Mouse (Mus musculus): ENCODE measurements at regions not wholly inside any gene's neighbourhood (a gene's known extent, or its start where the extent isn't known, plus 50 kb on each side); places are given as distances from the start of the nearest gene placed in this dataset.

DNA sequence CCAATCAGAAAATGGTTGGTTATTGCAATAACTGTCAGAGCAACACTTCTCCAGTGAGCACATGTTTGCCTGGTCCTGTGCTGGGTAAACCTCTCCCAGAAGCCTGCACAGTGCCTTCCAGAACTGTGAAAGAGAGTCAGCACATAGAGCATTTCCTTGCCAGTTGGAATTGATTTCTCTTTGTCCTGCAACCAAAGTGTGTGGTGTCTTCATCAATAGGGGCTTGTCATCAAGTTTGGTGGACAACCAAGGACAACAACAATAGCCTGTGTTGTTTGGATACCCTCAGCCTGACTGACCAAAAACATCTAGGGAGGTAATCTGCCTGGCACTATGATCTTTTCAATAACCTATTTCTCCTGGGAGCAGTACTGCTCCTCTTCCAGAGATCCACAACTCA is 108.6 kb upstream of the Stard3nl start:
- no peak overlapping the region for H3K9ac ChIP-seq (ENCODE audit: insufficient read depth, low read depth)
- no peaks in the 10 kb centered on the region for H3K79me2 ChIP-seq (replicated peaks; ENCODE audit: control insufficient read depth, extremely low read depth, insufficient read depth, poor library complexity, severe bottlenecking)
- dilution Hi-C loops (cut with MboI; ENCODE audit: extremely low pct_ligation_motif_present, extremely low pct_unique_long_range_greater_than_20kb, low sequenced_read_pairs) = no loop called here
- no peak overlapping the region for H3K4me2 ChIP-seq (ENCODE audit: insufficient read depth, low read depth, poor library complexity, severe bottlenecking)
- in situ Hi-C loops (cut with MboI; ENCODE audit: low pct_ligation_motif_present, low pct_unique_long_range_greater_than_20kb, low sequenced_read_pairs) = no loop called here
- no peak overlapping the region for H3K27ac ChIP-seq (ENCODE audit: insufficient read depth, low read depth)
- TF ChIP-seq JUN (IDR thresholded peaks at IDR 0.05; ENCODE audit: insufficient read depth, low read depth, low read length) = no peak
- TF ChIP-seq CHD1 (IDR thresholded peaks at IDR 0.05; ENCODE audit: low read depth, low read length) = no peak
- no peak for TF ChIP-seq ZKSCAN1 (IDR thresholded peaks at IDR 0.05; ENCODE audit: borderline replicate concordance, low read depth, low read length)
- no peak for TF ChIP-seq MYC (IDR thresholded peaks at IDR 0.05; ENCODE audit: low read depth, low read length)
- no peak for TF ChIP-seq MEF2A (IDR thresholded peaks at IDR 0.05; ENCODE audit: borderline replicate concordance, low read depth, low read length)
- TF ChIP-seq MAFK (IDR thresholded peaks at IDR 0.05; ENCODE audit: insufficient replicate concordance, low read length) = no peak
- no peak for TF ChIP-seq MAZ (IDR thresholded peaks at IDR 0.05; ENCODE audit: low read depth, low read length)
- TF ChIP-seq ZC3H11A (IDR thresholded peaks at IDR 0.05; ENCODE audit: low read depth, low read length) = no peak
- TF ChIP-seq UBTF (IDR thresholded peaks at IDR 0.05; ENCODE audit: low read depth, low read length) = no peak
- no peaks in the 10 kb centered on the region for H3K9me3 ChIP-seq (replicated peaks; ENCODE audit: low read length)
- no peaks in the 10 kb centered on the region for H3K36me3 ChIP-seq (replicated peaks in 1 of 2; ENCODE audit: control insufficient read depth in 1 of 2, insufficient read depth in 1 of 2, low read length in 1 of 2)
- H3K27me3 ChIP-seq (replicated peaks) = no peaks in the 10 kb centered on the region
- no peak for DNase-seq (ENCODE audit: extremely low read depth)
- H3K4me1 ChIP-seq (ENCODE audit: control insufficient read depth in 1 of 2, insufficient read depth in 2 of 2) = no peaks in the 10 kb centered on the region
- H3K4me3 ChIP-seq (replicated peaks in 1 of 3; ENCODE audit: low read depth in 2 of 3, low read length in 2 of 3, poor library complexity in 1 of 3) = no peak overlapping the region

DNA sequence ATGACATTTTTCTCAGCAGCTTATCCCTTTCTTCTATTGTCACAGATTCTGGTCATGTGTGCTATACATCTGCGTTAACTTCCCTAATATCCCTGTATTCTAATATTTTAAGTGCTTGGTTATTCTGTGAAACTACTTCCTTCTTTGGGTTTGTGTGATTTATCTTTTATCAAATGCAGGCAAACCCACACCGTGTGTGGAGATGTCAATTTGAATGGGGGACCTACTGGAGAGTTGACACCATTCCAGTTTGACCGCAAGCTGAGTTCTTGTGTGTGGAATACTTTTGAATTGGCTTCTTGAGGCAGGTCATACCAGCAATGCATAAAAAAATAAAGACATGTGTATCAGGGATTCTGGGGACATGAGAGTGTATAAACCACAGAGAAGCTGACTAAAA is 86.6 kb upstream of the Stard3nl start:
- Histone ChIP-seq H3K27ac (ENCODE audit: insufficient read depth, low read depth) (no peak overlapping the region), H3K9me3 (replicated peaks; ENCODE audit: low read length) (no peaks in the 10 kb centered on the region), H3K9ac (ENCODE audit: insufficient read depth, low read depth) (no peak overlapping the region), H3K4me3 (replicated peaks in 1 of 3; ENCODE audit: low read depth in 2 of 3, low read length in 2 of 3, poor library complexity in 1 of 3) (no peak overlapping the region), H3K27me3 (replicated peaks) (no peaks in the 10 kb centered on the region), H3K4me2 (ENCODE audit: insufficient read depth, low read depth, poor library complexity, severe bottlenecking) (no peak overlapping the region), H3K36me3 (replicated peaks in 1 of 2; ENCODE audit: control insufficient read depth in 1 of 2, insufficient read depth in 1 of 2, low read length in 1 of 2) (no peaks in the 10 kb centered on the region), H3K4me1 (ENCODE audit: control insufficient read depth in 1 of 2, insufficient read depth in 2 of 2) (peaks cover 0 to 4% of the 10 kb centered on the region in 2 experiments; a peak in 2 of 4 replicates), H3K79me2 (replicated peaks; ENCODE audit: control insufficient read depth, extremely low read depth, insufficient read depth, poor library complexity, severe bottlenecking) (no peaks in the 10 kb centered on the region)
- dilution Hi-C loops (cut with MboI; ENCODE audit: extremely low pct_ligation_motif_present, extremely low pct_unique_long_range_greater_than_20kb, low sequenced_read_pairs) (no loop called here), in situ Hi-C loops (cut with MboI; ENCODE audit: low pct_ligation_motif_present, low pct_unique_long_range_greater_than_20kb, low sequenced_read_pairs) (no loop called here)
- no peak for DNase-seq (ENCODE audit: extremely low read depth)
- TF ChIP-seq TCF12 (IDR thresholded peaks at IDR 0.05; ENCODE audit: low read depth, low read length) = no peak
- no peak for TF ChIP-seq USF1 (IDR thresholded peaks at IDR 0.05; ENCODE audit: low read depth, low read length)
- no peak for TF ChIP-seq CHD1 (IDR thresholded peaks at IDR 0.05; ENCODE audit: low read depth, low read length)
- no peak for TF ChIP-seq KAT2A (IDR thresholded peaks at IDR 0.05; ENCODE audit: insufficient replicate concordance, low read length)
- no peak for TF ChIP-seq USF2 (conservative IDR thresholded peaks at IDR 0.05; ENCODE audit: low read depth, low read length)
- TF ChIP-seq MEF2A (IDR thresholded peaks at IDR 0.05; ENCODE audit: borderline replicate concordance, low read depth, low read length) = no peak
- TF ChIP-seq GABPA (IDR thresholded peaks at IDR 0.05; ENCODE audit: insufficient replicate concordance, low read depth, low read length) = no peak

Measured in CH12.LX (cell line).